20 mouse cellular contexts compared by ENCODE assay signal in genomic region chr2:157927815-157928214, GRCm38 (mm10). TPM values are rescaled to one million over a fixed set of nuclear protein-coding genes. Genes with fewer than 3 reads are reported as not detected.
DNase-seq lines count a peak whose midpoint lies in the region; ATAC-seq lines count a peak whose summit lies in the region.
"Had no signal": no experiment of that assay in that cellular context is flagged by ENCODE, and none has a peak within 500 bp of the region (broad histone marks: within the 10 kb centered on the region; RNA-seq: fewer than 3 reads in every experiment).

No protein-coding gene starts in this region.

- peaks cover 25% of the 10 kb centered on the region for H3K27me3 ChIP-seq in limb, embryonic 12.5 days
- peaks cover 49% of the 10 kb centered on the region for H3K27me3 ChIP-seq in limb, embryonic 10.5 days (ENCODE audit: low read depth, poor library complexity, severe bottlenecking)
- H3K27me3 ChIP-seq in hindbrain, embryonic 10.5 days (ENCODE audit: insufficient read depth, poor library complexity, severe bottlenecking): peaks cover 48% of the 10 kb centered on the region
- H3K27me3 ChIP-seq in midbrain, embryonic 12.5 days: peaks cover 16% of the 10 kb centered on the region
- H3K27me3 ChIP-seq in kidney, embryonic 16.5 days (ENCODE audit: insufficient read depth, low read length): peaks cover 5% of the 10 kb centered on the region; the same call in 1 of the 2 replicates
- H3K27me3 ChIP-seq: intestine, embryonic 15.5 days had no signal

- no peak overlapping the region for H3K4me2 ChIP-seq in limb, embryonic 12.5 days
- H3K4me2 ChIP-seq in midbrain, embryonic 12.5 days (replicated peaks): no peak overlapping the region
- no peak overlapping the region for H3K4me2 ChIP-seq in kidney, embryonic 16.5 days (replicated peaks; ENCODE audit: low read depth, low read length)
- H3K4me2 ChIP-seq: embryonic facial prominence, embryonic 13.5 days; intestine, embryonic 15.5 days; lung, embryonic 14.5 days had no signal

- no peak overlapping the region for H3K4me3 ChIP-seq in limb, embryonic 12.5 days (replicated peaks)
- H3K4me3 ChIP-seq in limb, embryonic 10.5 days: no peak overlapping the region
- no peak overlapping the region for H3K4me3 ChIP-seq in hindbrain, embryonic 10.5 days
- H3K4me3 ChIP-seq in midbrain, embryonic 12.5 days: no peak overlapping the region
- no peak overlapping the region for H3K4me3 ChIP-seq in kidney, embryonic 16.5 days (ENCODE audit: low read length)
- H3K4me3 ChIP-seq: embryonic facial prominence, embryonic 13.5 days; intestine, embryonic 15.5 days had no signal

- whole genome bisulfite sequencing in limb, embryonic 12.5 days: 15% methylated on average over 2 of the region's 2 CpGs
- 25% methylated on average over 2 of the region's 2 CpGs for WGBS in limb, embryonic 10.5 days
- WGBS in hindbrain, embryonic 10.5 days: 22% methylated on average over 2 of the region's 2 CpGs
- WGBS in midbrain, embryonic 12.5 days: 8% methylated on average over 2 of the region's 2 CpGs
- 31% methylated on average over 2 of the region's 2 CpGs for WGBS in kidney, embryonic 16.5 days

- no peaks in the 10 kb centered on the region for H3K9me3 ChIP-seq in limb, embryonic 12.5 days
- H3K9me3 ChIP-seq in limb, embryonic 10.5 days (replicated peaks): no peaks in the 10 kb centered on the region
- no peaks in the 10 kb centered on the region for H3K9me3 ChIP-seq in hindbrain, embryonic 10.5 days
- no peaks in the 10 kb centered on the region for H3K9me3 ChIP-seq in midbrain, embryonic 12.5 days
- no peaks in the 10 kb centered on the region for H3K9me3 ChIP-seq in kidney, embryonic 16.5 days (ENCODE audit: low read length)
- H3K9me3 ChIP-seq: embryonic facial prominence, embryonic 13.5 days; intestine, embryonic 15.5 days had no signal

- DNase-seq in limb, embryonic 10.5 days (ENCODE audit: low spot score): no peak
- DNase-seq in hindbrain, embryonic 10.5 days (ENCODE audit: low spot score): no peak
- peak; percentile 45 for DNase-seq in retina, postnatal 7 days (ENCODE audit: low read depth, low spot score)
- DNase-seq in right cerebral cortex, adult 2 months (ENCODE audit: low spot score in 2 of 2): no peak
- DNase-seq in layer of hippocampus, postnatal 36 days: no peak
- DNase-seq: adrenal gland, postnatal 36 days; cerebellum, postnatal 14 days; kidney, postnatal 14 days; lung, embryonic 14.5 days; right cerebral cortex, postnatal 14 days had no signal

- ATAC-seq in limb, embryonic 12.5 days (ENCODE audit: insufficient number of reproducible peaks, insufficient read depth, low FRiP score, low TSS enrichment, low read depth): no peak
- ATAC-seq in midbrain, embryonic 12.5 days (ENCODE audit: low FRiP score, low read depth): no peak
- ATAC-seq in kidney, embryonic 16.5 days (ENCODE audit: low FRiP score, low TSS enrichment): no peak
- ATAC-seq: intestine, embryonic 15.5 days had no signal

- H3K27ac ChIP-seq in limb, embryonic 12.5 days: no peak overlapping the region
- H3K27ac ChIP-seq in limb, embryonic 10.5 days: no peak overlapping the region; the same call in 1 of the 2 replicates
- peak overlapping the region; percentile 59; the same call in 1 of the 2 replicates for H3K27ac ChIP-seq in hindbrain, embryonic 10.5 days
- H3K27ac ChIP-seq in midbrain, embryonic 12.5 days (replicated peaks): peak overlapping the region; percentile 27; the same call in 1 of the 2 replicates
- no peak overlapping the region for H3K27ac ChIP-seq in kidney, embryonic 16.5 days (ENCODE audit: low read length)
- H3K27ac ChIP-seq: embryonic facial prominence, embryonic 13.5 days; intestine, embryonic 15.5 days; left cerebral cortex, adult 2 months had no signal

- peaks cover 32% of the 10 kb centered on the region for H3K4me1 ChIP-seq in limb, embryonic 12.5 days (replicated peaks)
- H3K4me1 ChIP-seq in limb, embryonic 10.5 days: peaks cover 43% of the 10 kb centered on the region
- peaks cover 41% of the 10 kb centered on the region for H3K4me1 ChIP-seq in hindbrain, embryonic 10.5 days (replicated peaks)
- H3K4me1 ChIP-seq in midbrain, embryonic 12.5 days: peaks cover 30% of the 10 kb centered on the region
- peaks cover 19% of the 10 kb centered on the region; the same call in 1 of the 2 replicates for H3K4me1 ChIP-seq in kidney, embryonic 16.5 days (ENCODE audit: insufficient read depth, low read length)

- H3K9ac ChIP-seq in limb, embryonic 12.5 days (replicated peaks): 0 out of 2 replicates have a peak overlapping the region, but pooled peaks have one; percentile 1
- no peak overlapping the region for H3K9ac ChIP-seq in midbrain, embryonic 12.5 days (replicated peaks)
- H3K9ac ChIP-seq in kidney, embryonic 16.5 days (replicated peaks; ENCODE audit: low read length): no peak overlapping the region
- H3K9ac ChIP-seq: embryonic facial prominence, embryonic 13.5 days; intestine, embryonic 15.5 days; lung, embryonic 14.5 days had no signal

- no peaks in the 10 kb centered on the region for H3K36me3 ChIP-seq in limb, embryonic 12.5 days
- H3K36me3 ChIP-seq in limb, embryonic 10.5 days: no peaks in the 10 kb centered on the region
- H3K36me3 ChIP-seq in hindbrain, embryonic 10.5 days: no peaks in the 10 kb centered on the region
- H3K36me3 ChIP-seq in midbrain, embryonic 12.5 days: no peaks in the 10 kb centered on the region
- no peaks in the 10 kb centered on the region for H3K36me3 ChIP-seq in kidney, embryonic 16.5 days (ENCODE audit: insufficient read depth, low read length)
- H3K36me3 ChIP-seq: embryonic facial prominence, embryonic 13.5 days; intestine, embryonic 15.5 days had no signal

RNA-seq across cellular contexts. Expression of gene Vstm2l, which starts 13.4 kb away (rescaled TPM):
- polyA plus RNA-seq in limb, embryonic 12.5 days (2016; fragmentation: Nextera tagmentation; extraction: Ambion mirVana): 0.20 and 0.30 TPM in 2 replicates
- polyA plus RNA-seq in limb, embryonic 10.5 days (2016; fragmentation: Nextera tagmentation; extraction: Ambion mirVana): not detected in 2 replicates
- polyA plus RNA-seq in hindbrain, embryonic 10.5 days (2016; fragmentation: Nextera tagmentation; extraction: Ambion mirVana): 0.62 and 3.2 TPM in 2 replicates
- 8.9 and 9.3 TPM in 2 replicates for polyA plus RNA-seq in midbrain, embryonic 12.5 days (2016; fragmentation: Nextera tagmentation; extraction: Ambion mirVana)
- 0.21 and 0.22 TPM in 2 replicates for polyA plus RNA-seq in kidney, embryonic 16.5 days (2015; fragmentation: Nextera tagmentation; extraction: Ambion mirVana)
- 100 to 1,000 TPM; 111 to 124 TPM for total RNA-seq in layer of hippocampus, postnatal 36 days (2021)
- total RNA-seq: granulocyte monocyte progenitor cell, adult 5-6 weeks; liver, adult 2 months had no signal
- polyA plus RNA-seq: C2C12; heart, embryonic 16.5 days; liver, adult 2 months; lung, embryonic 14.5 days had no signal

Comparison
In these comparisons a context has a peak if more than half of its experiments do, and no peak if none do; other contexts are left out.
1. H3K27ac ChIP-seq: peak in hindbrain, embryonic 10.5 days (single experiment) and midbrain, embryonic 12.5 days (single experiment); none in limb, embryonic 12.5 days (single experiment), limb, embryonic 10.5 days (single experiment) and kidney, embryonic 16.5 days (single experiment).